Mouse (Mus musculus): ENCODE measurements around the gene Lrrc20. TPM values are rescaled to one million over a fixed set of nuclear protein-coding genes. Genes with fewer than 3 reads are reported as not detected.
"Not testable (repeated sequence)": the region's sequence is repeated elsewhere in the genome, so short reads cannot be mapped to it uniquely, and the experiment has no call there.

Gene Lrrc20
- total RNA-seq (2021) = 10 to 100 TPM; 79.9 to 82.2 TPM
- long read RNA-seq, experiment 1, transcript Lrrc20-201 (5 exons, 3,216 nt) = major isoform, 13 of 35 reads
- long read RNA-seq, experiment 1, partial matches to known transcripts = 19 of 35 reads
- long read RNA-seq, experiment 1, other reads (novel, unspliced or antisense) = 3 of 35 reads
- long read RNA-seq, experiment 2, transcript Lrrc20-201 (5 exons, 3,216 nt) = major isoform, 18 of 53 reads
- long read RNA-seq, experiment 2, partial matches to known transcripts = 32 of 53 reads
- long read RNA-seq, experiment 2, other reads (novel, unspliced or antisense) = 3 of 53 reads

DNA sequence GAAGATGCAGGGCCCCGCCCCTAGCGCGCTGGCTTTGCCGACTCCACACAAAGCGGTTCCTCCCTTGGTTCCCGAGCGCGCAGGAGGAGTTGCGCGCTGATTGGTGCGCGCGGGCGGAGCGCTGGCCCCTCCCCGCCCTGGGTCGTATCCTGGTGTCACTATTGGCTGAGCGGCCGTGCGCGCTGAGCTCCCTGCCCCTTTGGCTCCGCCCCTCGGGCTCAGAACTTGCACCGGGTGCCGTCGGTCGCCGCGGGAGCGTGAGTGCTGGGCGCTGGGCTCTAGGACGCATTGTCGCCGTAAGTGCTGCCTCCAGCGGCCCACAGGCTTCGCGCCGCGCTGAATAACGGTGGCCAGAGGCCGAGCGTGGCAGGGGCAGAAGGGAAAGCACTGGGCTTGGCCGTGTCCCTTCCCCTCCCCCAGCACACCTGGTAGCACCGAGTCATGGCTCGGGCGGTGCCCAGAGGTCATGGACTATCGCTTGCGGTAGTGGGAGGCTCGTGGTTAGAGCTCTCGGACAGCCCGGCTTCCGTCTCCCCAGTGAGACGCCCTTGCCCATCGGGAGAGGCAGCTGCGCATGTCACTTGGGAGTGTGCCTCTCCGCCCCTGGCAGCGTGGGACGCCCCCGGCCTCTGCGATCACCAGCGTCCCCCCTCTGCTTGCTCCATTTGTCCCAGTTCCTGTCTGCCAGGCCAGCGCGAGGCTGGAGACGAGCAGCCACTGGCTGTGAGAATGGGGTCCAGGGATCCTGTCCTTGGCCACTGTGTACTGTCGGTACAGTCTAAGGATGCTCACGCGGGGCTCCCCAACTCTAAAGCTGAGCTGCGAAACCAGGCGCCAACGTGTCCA, at the start of gene Lrrc20:
Gene Lrrc20, plus strand, starts transcription at position 208 of the 846 bp plus-strand sequence.
- DNase-seq = peak; percentile 95
- intact Hi-C loops (cut with DNase I; ENCODE audit: low total_unique reads) = no loop called here

- intact Hi-C loops (cut with DNase I; ENCODE audit: low total_unique reads) = no loop called here
- peak; percentile 22 for DNase-seq
These were observed 49.3 kb upstream of the Lrrc20 start for GRCm38 (mm10) chr10:61426251-61426757.

- intact Hi-C loops (cut with DNase I; ENCODE audit: low total_unique reads) = no loop called here
- no peak for DNase-seq
These were observed 47.6 kb upstream of the Lrrc20 start for GRCm38 (mm10) chr10:61427951-61428350.

DNA sequence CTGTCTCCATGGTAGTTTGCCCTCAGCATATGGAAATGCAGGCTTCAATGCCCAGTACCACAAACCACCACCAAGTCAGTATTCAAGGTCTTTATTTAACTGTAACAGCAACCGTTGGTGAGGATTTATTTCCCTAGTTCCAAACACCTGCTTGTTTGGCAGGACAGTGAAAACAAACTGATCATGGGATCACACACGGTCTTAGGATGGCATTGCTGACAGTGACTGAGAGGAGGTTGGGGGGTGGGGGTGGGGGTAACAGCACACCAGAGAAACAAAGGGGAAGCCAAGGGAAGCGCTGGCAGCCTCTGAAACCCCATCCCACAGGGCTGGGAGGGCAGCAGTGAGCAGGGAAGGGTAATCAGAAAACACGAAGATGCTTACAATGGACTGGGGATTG, 47.2 kb upstream of the Lrrc20 start:
- no peak for DNase-seq
- intact Hi-C loops (cut with DNase I; ENCODE audit: low total_unique reads) = no loop called here

DNA sequence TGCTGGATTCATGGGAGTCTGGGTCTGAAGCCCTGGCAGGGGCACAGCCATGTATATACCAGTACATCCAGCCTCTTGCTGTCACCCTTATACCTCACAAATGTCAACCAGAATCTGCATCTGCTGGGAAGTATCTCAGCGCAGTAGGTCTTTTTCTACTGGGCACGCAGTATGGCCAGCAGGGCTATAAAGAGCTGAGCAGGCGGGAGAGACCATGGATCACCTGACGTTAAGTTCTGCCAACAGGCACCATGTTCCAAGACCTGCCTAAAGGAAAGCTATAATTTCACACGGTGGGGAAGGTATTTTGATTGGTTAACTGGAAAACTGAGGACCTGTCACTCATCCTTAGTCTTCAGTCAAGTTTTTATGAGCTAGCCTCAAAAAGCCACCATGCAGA, 46.6 kb upstream of the Lrrc20 start:
- no peak for DNase-seq
- intact Hi-C loops (cut with DNase I; ENCODE audit: low total_unique reads) = no loop called here

DNA sequence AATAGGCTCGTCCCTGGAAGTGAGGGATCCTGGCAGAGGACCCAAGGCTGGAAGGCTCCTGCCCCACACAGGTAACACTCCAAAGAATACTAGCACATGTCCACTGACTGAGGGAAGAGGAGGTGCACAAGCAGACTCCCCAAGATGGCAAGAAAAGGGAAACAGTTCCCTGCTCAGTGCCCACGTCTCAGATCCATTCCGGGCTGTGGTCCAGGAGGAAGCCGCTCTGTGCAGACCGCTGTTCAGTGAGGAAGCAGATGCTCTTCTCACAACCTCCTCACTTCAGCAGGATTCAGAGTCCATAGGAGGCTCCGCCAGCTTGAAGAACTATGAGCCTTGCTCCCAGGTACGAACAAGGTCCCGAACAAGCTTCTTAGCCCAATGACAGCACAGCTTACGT, 44.2 kb upstream of the Lrrc20 start:
- DNase-seq = no peak
- intact Hi-C loops (cut with DNase I; ENCODE audit: low total_unique reads) = no loop called here

GRCm38 (mm10) chr10:61440202-61440800, 35.3 kb upstream of the Lrrc20 start:
- DNase-seq = no peak
- intact Hi-C loops (cut with DNase I; ENCODE audit: low total_unique reads) = no loop called here

- intact Hi-C loops (cut with DNase I; ENCODE audit: low total_unique reads) = no loop called here
- no peak for DNase-seq
These were observed 32.1 kb upstream of the Lrrc20 start for GRCm38 (mm10) chr10:61443456-61443855.

GRCm38 (mm10) chr10:61443876-61444275, 31.7 kb upstream of the Lrrc20 start:
- intact Hi-C loops (cut with DNase I; ENCODE audit: low total_unique reads) = no loop called here
- DNase-seq = no peak

DNA sequence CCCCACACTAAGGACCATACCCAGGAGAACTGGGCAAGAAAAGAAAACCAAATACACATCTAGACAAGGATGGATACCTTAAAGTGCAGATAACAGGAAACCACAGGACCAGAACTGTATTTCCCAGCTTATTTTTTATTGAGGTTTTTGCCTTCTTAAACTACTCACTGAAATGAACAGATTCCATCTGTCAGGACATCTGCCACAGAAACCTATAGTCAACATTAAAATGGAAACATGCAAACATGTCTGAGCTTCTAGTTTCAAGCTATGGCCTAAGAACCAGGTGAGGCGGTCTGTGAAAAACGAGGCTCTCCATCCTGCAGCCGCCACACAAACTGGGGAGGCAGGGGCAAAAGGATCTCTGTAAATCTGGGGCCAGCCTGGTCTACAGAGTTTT, 30.6 kb upstream of the Lrrc20 start:
- no peak for DNase-seq
- intact Hi-C loops (cut with DNase I; ENCODE audit: low total_unique reads) = no loop called here

GRCm38 (mm10) chr10:61447581-61448353, 27.8 kb upstream of the Lrrc20 start:
- intact Hi-C loops (cut with DNase I; ENCODE audit: low total_unique reads) = no loop called here
- DNase-seq = no peak

- intact Hi-C loops (cut with DNase I; ENCODE audit: low total_unique reads) = no loop called here
- DNase-seq = no peak
These were observed 26.8 kb upstream of the Lrrc20 start for GRCm38 (mm10) chr10:61448834-61449233.

DNA sequence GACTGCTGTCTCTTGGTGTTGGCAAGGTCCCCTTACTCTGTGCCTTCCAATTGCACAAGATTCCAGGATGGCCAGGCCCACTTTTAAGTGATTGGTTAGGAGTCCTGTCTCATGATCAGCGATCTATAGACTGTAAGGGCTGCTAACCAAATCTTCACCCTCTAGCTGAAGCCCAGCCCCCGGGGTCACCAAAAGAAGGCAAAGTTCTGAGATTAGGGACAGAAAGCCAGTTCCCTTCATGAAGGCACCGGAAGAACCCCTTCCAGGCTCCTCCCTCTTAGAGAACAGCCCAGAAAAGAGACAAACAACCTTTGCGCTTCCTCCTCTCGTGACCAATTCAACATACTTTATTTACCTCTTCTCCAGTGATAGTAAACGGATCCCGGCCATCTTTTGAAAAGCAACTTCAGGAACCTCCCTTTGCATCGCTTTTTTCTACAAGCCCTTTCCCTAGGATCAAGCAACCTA, 24.1 kb upstream of the Lrrc20 start:
- peak; percentile 11 for DNase-seq
- intact Hi-C loops (cut with DNase I; ENCODE audit: low total_unique reads) = no loop called here

DNA sequence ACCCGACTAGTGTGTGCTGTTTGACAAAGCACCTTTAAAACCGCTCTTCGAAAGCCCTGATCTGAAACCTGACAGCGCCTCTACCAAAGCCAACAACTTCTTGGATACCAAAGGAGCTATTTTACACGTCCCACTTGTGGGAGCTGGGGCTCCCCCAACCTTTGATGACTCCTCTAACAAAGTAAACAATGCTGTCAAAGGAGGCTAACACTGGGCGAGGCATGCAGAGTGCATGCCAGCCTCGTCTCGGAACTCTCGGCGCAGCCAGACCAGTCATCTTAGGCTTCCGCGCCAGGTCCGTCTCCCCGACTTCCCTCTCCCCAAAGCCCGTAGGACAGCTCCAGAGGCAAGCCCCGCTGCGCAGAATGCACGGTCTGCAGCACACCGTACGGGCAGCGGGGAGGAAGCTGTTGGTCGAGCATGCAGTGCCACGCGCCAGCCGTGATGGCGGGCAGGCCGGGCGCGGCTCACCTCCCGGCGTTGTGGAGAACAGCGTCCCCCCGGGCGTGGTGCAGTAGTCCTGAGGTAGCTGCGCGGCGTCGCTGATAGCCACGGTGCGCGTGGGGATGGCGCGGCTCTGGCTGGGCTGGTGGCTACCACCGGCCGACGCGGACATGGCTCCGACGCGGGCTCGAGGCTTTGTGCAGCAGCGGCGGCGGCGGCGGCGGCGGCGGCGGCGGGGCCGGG, 23.5 kb upstream of the Lrrc20 start:
- DNase-seq = peak; percentile 53
- intact Hi-C loops (cut with DNase I; ENCODE audit: low total_unique reads) = no loop called here

- peak; percentile 99 for DNase-seq
- intact Hi-C loops (cut with DNase I; ENCODE audit: low total_unique reads) = no loop called here
These were observed 23.0 kb upstream of the Lrrc20 start, which contains the start of gene Eif4ebp2 for GRCm38 (mm10) chr10:61452645-61453044. Eif4ebp2 (minus strand) TSS chr10:61452661.

GRCm38 (mm10) chr10:61453171-61453570, 22.4 kb upstream of the Lrrc20 start:
- DNase-seq; intact Hi-C loops (cut with DNase I; ENCODE audit: low total_unique reads): not testable (repeated sequence)

DNA sequence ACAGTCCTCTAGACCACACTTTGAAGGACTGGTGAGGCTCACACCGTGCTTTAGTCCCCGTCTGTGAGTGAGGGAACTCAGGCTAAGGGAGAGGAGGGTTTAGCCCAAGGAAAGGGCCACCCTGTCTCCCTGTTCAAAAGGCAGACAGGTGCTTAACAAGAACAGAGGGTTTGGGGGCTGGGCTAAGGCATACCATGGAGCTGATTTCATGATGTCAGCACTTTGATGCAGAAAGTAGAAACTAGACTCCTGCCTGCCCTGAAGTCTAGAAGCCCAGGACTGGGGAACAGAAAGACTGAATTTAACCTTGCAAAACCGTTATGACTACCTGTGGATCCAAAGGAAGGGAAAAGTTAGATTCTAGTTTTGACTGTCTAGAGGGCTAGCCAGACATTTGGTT, 18.4 kb upstream of the Lrrc20 start:
- intact Hi-C loops (cut with DNase I; ENCODE audit: low total_unique reads) = no loop called here
- no peak for DNase-seq

- no peak for DNase-seq
- intact Hi-C loops (cut with DNase I; ENCODE audit: low total_unique reads) = no loop called here
These were observed 10.6 kb upstream of the Lrrc20 start for GRCm38 (mm10) chr10:61465009-61465408.

- intact Hi-C loops (cut with DNase I; ENCODE audit: low total_unique reads) = no loop called here
- DNase-seq = no peak
These were observed 9.4 kb upstream of the Lrrc20 start for GRCm38 (mm10) chr10:61466242-61466641.

Data from gastrocnemius, postnatal 14 days (tissue).